Mouse (Mus musculus): Measurements from ENCODE around the gene Spout1.
"Not testable (repeated sequence)": the region's sequence is repeated elsewhere in the genome, so short reads cannot be mapped to it uniquely, and the experiment has no call there.

Spout1 gene

DNA sequence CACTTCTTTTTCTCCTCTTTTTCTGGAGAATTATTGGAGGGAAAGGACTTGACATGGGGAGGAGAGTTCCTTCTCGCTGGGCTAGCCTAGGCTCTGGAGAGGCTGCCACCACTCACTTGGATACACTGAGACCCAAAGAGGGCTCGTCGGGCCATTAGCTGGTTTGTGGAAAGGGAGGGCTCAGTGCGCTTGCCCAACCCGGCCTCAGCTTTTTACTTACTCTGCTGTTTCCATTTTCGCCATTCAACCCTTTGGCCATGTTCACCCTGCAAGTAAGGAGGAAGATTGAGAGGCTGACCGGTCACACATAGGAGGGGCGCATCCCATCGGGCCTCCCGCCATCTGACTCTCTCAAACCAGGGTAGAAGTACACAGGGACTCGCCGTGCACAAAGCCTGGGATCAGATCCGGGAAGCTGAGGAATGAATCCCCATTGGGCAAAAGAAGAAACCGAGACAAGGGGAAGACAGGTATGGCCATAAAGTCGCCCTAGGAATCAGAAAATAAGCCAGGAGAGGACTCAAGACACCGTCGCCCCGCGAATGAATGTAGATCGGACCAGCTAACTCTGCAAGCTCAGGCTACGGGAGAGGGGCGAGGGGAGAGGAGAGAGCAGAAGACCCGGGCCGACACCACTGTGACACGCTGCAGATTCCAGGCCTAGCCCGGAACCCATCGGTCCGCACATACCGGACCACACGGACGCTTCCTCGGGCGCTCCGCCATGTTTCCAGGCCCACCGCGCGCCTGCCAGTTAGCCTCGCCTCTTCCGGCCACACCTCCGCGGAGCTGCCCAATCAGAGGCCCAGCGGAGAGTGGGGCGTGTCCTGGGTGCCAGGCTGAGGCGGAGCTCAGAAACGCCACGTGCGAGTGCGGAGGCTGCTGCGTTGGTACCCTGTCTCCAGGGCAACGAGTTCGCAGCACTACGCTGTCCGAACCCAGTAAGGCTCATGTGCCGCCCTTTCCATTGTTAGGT, at the start of gene Spout1:
Gene Spout1, minus strand, starts transcription at position 760 of the 976 bp plus-strand sequence.
- DNase-seq (ENCODE audit: low spot score), result peak; percentile 95

DNA sequence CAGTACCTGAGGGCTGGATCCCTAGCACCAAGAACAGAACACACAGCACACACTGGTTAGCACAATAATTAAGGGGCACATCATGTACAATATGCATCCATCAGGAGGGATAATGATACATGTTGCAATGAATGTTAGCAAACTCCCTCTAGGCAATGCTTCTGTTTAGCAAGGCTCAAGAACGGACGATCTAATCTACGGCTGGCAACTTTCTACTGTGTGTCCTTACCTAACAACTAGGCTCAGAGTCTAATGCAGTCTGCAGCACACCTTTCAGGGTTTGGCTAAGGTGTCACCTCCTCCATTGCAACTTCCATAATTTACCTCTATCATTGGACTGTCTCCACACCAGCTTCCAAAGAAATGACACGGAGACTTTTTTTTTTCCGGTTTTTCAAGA, 38.0 kb upstream of the Spout1 start:
- DNase-seq (ENCODE audit: low spot score), result no peak

DNA sequence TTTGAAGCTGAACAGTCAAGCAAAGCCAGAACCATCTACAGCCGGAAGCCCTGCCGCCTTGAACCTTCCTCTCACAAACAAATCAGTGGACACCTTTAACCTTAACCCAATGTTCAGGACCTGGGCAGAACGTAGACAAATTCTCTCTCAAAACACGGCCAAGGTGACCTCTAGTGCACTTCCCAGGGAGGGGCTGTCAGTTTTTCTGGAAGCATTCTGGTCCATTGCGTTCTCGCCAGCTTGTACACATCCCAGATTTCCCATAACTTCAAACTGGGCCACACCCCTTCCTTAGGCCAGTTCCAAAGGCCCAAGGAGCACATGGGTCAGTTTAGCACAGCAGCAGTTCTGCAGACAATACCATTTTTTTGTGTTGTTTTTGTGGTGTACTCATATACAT, 37.2 kb upstream of the Spout1 start:
- no peak for DNase-seq (ENCODE audit: low spot score)

DNA sequence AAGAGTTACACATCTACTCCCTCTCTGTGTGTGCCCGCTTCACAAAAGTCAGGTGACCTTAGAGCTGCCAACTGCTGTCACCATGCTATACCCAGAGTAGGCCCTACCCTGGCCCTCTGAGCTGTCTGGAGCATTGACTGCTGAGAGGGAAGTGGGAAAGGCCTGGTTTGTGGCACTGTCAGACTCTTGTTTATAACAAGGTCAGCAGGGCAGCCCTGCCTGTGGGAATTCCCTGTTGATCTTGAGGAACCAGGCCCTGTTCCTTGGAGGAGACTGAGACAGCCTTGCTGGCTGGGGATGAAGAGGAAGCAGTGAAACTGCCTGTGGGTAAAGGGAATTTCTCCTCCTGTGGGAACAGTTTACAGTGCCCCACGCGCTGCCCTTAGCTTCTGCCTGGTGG, 36.5 kb upstream of the Spout1 start:
- no peak for DNase-seq (ENCODE audit: low spot score)

DNA sequence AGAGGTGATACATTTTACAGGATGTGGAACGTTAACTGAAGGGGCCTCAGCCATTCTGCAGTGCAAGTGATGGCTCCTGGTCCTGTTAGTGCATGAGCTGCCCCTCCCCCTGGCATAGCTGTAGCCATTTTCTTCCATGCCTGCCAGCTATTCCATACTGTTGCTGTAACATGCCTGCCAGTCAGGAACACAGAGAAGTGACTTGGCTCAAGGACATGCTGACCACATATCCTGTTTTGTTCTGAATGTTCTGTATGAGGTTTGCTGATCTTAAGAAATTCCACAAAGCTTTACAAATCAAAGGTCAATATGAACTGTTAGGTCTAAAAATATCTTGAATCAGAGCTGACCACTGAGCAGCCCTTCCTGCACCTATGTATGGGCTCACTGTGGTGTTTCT, 34.7 kb upstream of the Spout1 start:
- no peak for DNase-seq (ENCODE audit: low spot score)

DNA sequence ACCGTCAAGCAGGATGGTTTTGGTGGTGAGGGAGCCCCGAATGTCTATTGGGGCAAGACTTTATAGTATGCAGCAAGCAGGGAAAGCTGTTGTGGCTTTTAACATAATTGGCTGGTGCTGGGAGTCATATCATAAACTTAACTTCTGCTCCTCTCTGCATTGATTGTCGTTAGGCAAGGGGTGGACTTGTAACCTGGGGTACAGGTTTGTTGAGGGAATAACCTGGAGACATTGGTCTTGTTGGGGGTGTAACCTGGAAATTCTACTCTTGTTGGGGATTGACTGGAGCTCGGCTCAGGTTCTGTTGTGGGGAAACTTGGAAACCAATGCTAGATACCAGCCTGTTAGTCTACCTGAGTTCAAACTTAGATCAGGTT, 33.9 kb upstream of the Spout1 start:
- DNase-seq (ENCODE audit: low spot score), result no peak

DNA sequence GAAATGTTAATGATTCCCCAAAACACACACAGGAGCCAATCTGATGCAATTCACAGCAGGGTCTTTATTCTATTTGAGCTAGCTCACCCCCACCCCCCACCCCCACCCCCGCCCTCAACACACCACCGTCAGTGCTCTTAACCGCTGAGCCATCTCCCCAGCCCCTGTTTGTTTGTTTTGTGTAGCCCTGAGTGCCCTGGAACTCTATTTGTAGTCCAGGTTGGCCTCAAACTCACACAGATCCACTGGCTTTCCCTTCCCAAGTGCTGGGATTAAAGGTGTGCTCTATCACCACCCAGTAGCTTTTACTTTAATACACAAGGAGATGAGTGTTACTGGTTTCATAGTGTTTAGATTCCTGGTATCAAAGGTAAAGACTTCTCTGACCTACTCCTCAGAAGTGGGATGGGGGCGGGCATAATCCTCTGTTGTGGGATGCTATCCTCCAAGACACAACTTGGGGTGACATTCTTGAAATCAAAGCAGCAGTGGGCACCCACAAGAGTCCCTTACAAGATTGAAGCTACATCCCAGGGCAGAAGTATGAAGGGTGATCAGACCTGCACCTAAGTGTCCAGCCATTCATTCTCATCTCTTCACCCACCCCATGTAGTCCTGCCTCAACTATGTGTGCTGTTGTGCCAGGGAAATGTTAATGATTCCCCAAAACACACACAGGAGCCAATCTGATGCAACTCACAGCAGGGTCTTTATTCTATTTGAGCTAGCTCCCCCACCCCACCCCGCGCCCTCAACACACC, 33.3 kb upstream of the Spout1 start:
- DNase-seq (ENCODE audit: low spot score), result no peak

DNA sequence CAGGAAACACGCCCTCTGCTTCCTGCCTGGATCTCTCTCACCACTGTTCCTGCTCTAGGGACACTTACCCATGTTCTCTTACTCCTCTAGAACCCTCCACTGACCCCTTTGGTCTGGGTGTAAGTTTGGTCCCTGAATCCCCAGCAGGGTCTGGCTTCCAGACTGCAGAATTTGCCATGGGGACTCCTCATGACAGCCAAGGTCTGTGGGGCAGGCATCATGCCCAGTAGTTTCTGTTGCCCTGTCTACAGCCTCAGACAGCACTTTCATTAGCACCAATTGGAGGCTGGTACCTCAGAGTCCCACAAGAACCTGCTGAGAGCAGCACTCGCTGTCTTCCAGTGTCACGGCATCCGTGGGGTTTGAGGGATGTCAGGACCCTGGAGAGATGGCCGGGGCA, 29.6 kb upstream of the Spout1 start:
- DNase-seq (ENCODE audit: low spot score), result no peak

DNA sequence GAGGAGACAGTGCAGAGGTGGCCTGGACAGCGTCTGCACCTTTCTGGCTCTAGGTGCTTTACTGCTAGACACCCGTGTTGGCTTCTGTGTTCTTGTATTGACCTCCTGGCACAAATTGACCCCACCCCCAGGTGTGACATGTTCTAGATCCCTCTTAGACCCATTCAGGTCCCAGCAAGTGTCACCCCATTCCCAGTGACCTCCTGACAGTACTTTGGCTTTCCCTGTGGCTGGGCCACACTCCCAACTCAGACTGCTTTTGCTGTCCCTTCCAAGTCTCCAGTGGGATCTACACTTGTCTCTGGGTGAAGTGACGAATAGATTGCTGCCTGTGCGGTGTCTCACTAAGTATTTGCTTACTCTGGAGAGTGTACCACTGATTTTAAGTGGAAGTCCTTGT, 29.1 kb upstream of the Spout1 start:
- no peak for DNase-seq (ENCODE audit: low spot score)

DNA sequence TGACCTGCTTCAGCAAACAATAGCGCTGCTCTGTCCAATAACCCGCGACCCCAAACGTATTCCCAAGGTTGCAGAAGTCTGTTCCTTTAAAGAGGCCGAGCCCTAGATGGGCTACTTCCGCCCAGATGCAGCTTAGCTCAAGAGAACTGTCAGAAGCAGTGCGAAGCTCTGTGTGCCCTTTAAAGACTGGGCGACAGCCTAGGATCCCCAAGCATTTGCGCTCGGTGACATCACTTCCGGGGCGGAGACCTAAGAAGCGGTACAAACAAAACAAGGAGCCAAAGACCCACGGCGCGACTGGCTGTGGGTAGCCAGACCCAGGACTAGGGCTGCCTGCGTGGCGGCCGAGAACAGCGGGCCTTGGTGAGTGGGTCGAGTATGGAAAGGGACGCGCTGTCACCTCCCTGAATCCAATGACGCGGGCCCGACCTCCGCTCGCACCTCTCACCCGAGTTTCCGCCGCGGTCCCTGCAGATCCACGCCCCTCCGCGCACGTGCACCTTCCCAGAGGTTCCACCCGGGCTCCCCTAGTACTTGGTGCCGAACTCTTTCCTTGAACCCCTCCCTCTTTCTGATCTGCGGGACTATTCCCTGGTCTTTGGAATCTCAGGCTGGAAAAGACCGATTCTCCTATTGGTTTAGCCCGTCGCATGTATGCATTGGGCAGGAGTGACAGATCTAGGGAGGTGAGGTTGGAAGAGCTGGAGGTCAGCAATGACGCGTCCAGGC, 27.5 kb upstream of the Spout1 start, which contains the start of gene Kyat1:
Gene Kyat1, minus strand, starts transcription at position 219 of the 729 bp plus-strand sequence.
- peak; percentile 87 for DNase-seq (ENCODE audit: low spot score)

DNA sequence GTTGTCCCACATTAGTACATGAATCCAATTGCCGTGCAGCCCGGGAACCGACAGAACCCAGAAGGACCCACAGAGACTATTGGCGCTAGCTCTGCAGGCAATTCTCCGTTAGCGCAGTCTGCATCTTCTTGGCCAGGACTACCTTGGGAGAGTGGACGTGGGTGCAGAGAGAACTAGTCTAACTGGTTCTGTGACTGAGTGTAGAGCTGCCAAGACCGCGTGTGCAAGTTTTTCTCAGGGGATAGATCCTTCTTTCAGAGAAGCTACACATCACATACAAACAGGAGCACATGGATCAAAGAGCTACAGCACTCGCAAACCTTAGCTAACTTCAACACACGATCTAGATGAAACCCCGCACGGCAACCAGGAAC, 27.0 kb upstream of the Spout1 start:
- DNase-seq (ENCODE audit: low spot score), result no peak

DNA sequence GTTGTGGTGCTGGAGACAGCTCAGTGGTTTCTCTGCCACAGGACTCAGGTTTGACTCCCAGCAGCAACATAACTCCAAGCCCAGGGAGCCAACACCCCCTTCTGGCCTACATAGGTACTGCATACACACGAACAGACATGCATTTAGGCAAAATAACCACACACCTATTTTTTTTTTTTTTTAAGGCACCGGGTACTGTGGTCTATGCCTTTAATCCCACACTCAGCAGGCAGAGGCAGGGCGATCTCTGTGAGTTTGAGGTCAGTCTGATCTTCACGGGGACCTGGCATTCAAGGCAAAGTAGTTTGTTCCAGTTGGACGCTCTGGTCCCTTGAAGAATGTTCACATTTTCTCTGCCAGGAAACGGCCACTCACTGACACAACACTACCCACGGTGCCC, 25.2 kb upstream of the Spout1 start:
- DNase-seq (ENCODE audit: low spot score), result no peak

DNA sequence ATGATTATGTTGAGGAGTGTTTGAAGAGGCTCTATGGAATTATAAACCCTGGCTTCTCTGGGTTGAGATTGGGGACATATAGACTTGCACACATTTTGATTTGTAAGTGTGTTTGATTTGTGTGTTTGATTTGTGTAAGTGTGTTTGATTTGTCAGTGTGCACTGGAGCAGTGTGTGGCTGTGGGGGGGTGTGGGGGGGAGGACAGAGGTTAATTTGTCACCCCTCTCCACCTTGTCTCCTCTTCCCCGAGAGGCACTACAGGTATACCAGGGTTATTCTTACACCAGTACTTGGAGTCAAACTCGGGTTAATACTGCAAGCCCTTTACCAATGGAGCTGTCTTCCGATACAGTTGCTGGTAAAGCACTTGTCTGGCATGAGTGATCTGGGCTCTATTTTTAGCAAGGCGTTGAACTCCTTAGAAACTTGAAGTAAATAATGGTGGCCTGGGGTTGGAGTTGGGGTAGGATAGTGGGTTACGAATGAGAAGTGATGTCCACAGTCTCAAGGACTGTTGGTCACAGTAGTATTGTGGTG, 22.2 kb upstream of the Spout1 start:
- DNase-seq (ENCODE audit: low spot score), result no peak

DNA sequence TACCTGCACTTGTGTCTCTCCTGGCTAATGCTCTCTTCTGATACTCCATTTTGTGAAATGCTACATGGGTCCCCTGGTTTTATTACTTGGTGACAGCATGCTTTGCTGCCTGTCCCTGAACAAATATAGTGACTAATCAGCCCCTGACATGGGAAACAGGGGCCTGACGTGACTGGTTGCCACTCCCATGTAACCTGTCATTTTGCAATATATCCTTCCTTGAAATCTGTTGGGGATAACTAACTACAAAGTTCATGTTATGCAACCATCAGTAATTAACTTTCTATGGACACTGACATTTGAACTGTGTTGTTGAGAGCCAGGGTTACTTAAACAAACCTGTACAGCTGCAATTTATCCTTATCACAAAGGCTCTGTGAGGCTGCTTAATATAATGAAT, 21.7 kb upstream of the Spout1 start:
- DNase-seq (ENCODE audit: low spot score), result no peak

DNA sequence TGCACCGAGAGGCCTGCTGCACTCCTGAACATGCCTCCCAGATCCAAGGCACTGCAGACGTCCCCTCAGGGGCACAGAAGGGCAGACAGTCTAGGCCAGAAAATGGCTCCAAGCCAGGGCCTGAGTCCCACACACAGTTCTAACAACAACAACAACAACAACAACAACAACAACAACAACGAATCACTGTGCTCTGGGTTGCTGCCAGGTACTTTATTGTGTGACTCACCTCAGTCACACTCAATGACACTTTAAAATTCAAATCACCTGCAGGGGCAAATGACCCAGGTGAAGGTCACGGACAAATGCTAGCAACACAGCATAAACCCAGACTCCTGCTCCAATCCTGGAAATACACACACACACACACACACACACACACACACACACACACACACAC, 19.8 kb upstream of the Spout1 start:
- no peak for DNase-seq (ENCODE audit: low spot score)

DNA sequence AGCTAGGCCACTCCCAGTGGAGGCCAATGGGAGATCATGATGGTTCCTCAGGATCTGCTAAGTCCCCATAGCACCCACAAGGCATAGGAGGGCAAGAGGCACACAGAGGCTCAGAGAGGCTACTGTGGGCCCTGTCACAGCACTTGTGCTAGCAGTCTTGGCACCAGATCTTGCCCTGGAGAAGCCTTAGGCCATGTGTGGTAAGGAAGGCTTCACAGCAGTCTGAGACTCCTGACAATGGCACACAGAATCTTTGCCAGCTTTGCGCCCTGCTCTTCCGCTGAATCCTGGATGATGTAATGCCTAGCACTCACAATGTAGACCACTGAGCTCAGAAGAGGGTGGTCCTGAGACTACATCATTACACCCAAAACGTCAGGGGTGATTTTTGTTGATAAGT, 16.4 kb upstream of the Spout1 start:
- DNase-seq (ENCODE audit: low spot score), result no peak

DNA sequence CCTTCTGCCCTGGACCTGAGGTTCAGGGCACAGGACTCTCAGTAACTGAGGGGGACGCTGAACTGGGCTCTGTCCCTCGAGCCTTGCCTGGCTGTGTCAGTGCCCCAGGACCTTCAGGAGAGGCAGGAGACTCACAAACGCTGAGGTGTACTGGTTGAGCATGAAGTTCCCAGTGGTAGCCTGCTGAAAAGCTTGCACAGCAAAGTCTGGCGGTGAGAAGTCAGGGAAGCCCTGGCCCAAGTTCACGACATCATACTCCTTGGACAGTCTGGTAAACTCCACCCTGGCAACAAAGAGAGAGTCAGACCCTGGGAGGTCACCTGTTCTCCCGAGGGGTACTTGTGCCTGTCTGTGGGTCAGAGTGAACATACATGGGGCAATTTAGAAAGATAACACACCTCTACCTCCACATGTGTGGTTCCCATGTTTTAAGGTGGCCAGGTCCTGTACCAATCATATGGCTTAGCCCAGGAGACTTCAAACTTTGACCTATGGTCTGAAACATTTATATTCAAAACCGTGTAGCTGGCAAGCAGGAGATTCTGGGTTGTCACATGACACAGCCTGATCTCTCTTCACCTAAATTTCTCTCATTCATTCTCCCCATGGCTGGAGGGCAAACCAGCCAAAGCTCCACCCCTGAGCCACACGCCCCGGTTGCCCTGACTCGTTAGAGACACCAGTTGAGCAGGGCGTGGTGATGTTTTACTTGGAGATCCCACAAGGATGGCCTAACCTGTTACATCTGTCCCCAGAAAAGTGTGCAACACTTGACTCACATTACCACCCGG, 13.7 kb upstream of the Spout1 start:
- no peak for DNase-seq (ENCODE audit: low spot score)

DNA sequence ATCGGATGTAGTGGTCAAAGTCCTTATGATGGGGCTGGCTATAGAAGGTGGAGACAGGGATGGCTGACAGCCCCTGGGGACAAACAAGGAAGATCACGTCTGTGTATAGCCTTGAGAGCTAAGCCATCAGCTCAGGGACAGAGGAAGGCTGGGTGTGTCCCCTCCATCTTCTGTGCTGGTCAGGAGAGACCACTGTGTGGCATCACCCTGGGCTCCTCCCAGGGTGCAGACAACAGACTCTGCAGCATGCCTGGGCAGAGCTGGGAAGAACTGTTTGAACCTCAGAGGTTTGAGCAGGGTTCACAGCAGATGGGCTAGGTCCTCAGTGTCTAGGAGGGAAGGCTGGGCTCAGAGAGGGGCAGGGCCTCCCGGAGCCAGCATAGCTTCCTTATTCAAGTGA, 7.4 kb upstream of the Spout1 start:
- DNase-seq (ENCODE audit: low spot score), result no peak

DNA sequence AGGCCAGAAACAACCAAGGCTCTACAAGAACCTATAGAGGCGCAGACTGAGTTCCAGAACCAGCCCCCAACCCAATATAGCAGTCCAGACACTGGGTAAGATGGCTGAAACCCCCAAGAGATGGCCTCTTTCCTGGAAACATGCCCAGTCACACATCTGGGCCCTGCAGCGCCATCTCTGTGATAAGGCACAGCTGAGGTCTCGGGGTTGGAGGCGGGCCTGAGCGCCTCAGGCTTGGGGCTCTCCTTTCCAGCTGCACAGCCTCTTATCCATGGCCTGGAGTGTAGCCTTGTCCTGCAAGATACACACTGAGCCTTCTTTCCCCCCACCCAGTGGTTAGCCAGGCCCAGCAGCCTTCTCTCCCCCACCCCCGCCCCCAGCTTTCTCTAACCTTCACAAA, 7.0 kb upstream of the Spout1 start:
- DNase-seq (ENCODE audit: low spot score), result no peak

DNA sequence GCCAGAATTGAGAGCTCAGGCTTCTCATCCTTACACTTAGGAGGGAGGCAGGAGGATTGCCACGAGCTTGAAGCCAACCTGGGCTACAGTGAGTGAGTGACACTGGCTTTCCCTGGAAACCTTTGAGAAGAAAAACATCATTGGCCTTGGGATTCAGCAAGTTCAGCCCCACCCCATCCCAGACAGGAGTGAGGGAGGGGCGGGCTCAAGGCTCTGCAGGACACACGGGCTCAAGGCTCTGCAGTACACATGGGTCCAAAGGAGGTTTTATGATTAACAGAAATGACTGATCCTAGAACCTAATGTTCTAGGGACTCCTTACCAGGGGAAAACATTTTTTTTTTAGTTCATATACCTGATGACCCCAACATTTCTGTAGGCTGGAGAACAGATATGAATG, 5.5 kb upstream of the Spout1 start:
- DNase-seq (ENCODE audit: low spot score), result no peak

DNA sequence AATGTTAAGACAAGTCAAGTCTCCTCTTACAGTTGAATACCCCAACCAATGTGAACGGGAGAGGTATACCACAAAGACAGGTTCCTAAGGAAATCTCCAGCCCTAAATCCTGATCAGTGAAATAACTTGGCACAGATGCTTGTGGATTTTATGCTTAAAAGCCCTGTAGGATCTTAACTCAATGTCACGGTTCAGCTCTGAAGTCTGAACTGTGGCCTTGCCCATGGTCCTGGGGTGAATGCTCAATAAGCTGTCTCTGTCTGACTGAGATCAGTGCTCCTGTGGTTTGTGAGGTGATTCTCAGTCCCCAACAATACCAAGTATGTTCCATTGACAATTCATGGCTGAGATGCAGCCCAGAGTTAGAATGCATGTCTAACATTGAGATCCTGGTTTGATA, 4.2 kb upstream of the Spout1 start:
- DNase-seq (ENCODE audit: low spot score), result no peak

DNA sequence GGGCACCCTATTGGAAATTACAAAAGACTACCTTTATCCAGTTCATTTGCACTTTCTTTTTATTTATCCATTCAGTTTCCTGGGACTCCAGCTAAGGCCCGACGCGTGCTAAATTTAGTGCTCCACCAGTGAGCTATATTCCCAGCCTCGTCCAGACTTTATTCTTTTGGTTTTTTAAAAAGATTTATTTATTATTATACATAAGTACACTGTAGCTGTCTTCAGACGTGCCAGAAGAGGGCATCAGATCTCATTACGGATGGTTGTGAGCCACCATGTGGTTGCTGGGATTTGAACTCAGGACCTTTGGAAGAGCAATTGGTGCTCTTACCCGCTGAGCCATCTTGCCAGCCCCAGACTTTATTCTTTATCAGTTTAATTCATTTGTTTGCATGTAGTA, 452 bp upstream of the Spout1 start:
- not testable (repeated sequence) for DNase-seq (ENCODE audit: low spot score)
